Mouse (Mus musculus) liver, embryonic 12.5 days (tissue): ENCODE measurements around the gene Fam222b. TPM values are rescaled to one million over a fixed set of nuclear protein-coding genes. Genes with fewer than 3 reads are reported as not detected.
"Not testable (repeated sequence)": the region's sequence is repeated elsewhere in the genome, so short reads cannot be mapped to it uniquely, and the experiment has no call there.

Experiments
- ATAC-seq: fragments of 200-750 bp; cut with Nextera tagmentation; 2 replicates; pipeline ENCODE4 v1.8.0; 2017; ENCODE audit warnings: moderate number of reproducible peaks, mild to moderate bottlenecking, moderate library complexity
- H3K27ac ChIP-seq: fragments of 300-500 bp; sonication (generic); 2 replicates; pipeline ENCODE4 v1.5.1; 2016; ENCODE audit warnings: mild to moderate bottlenecking
- H3K27me3 ChIP-seq: fragments of 300-500 bp; sonication (generic); replicated peaks from 2 replicates; pipeline ENCODE4 v1.6.1; 2016; ENCODE audit warnings: mild to moderate bottlenecking, moderate library complexity
- H3K36me3 ChIP-seq: fragments of 300-500 bp; sonication (generic); 2 replicates; pipeline ENCODE4 v1.6.1; 2016; ENCODE audit warnings: mild to moderate bottlenecking, moderate library complexity
- H3K4me1 ChIP-seq: fragments of 300-500 bp; sonication (generic); 2 replicates; pipeline ENCODE4 v1.6.1; 2016
- H3K4me2 ChIP-seq: fragments of 300-500 bp; sonication (generic); 2 replicates; pipeline ENCODE4 v1.6.1; 2016; ENCODE audit warnings: mild to moderate bottlenecking, moderate library complexity
- H3K4me3 ChIP-seq: fragments of 300-500 bp; sonication (generic); 2 replicates; pipeline ENCODE4 v1.5.1; 2016; ENCODE audit warnings: mild to moderate bottlenecking, moderate library complexity
- H3K9ac ChIP-seq: fragments of 300-500 bp; sonication (generic); 2 replicates; pipeline ENCODE4 v1.6.1; 2016; ENCODE audit warnings: mild to moderate bottlenecking, moderate library complexity
- H3K9me3 ChIP-seq: fragments of 300-500 bp; sonication (generic); replicated peaks from 2 replicates; pipeline ENCODE4 v1.6.1; 2016; ENCODE audit warnings: mild to moderate bottlenecking, moderate library complexity
- WGBS: fragments of 180-500 bp; shearing (Covaris S2); methylation state at CpG from one replicate; pipeline ENCODE4 v1.1.7; 2016; ENCODE audit not compliant: insufficient replicate concordance; 5-methylcytosine and 5-hydroxymethylcytosine counted together
- polyA plus RNA-seq: library from polyadenylated mRNA; unstranded; fragments of >200 nt; fragmentation: Nextera tagmentation; extraction: Ambion mirVana; gene quantifications from 2 replicates; pipeline ENCODE4 v1.2.1, GENCODE M21; 2016

Gene Fam222b
- polyA plus RNA-seq, 1 experiment from 2014 or later, result 6.0 TPM

GRCm38 (mm10) chr11:78177903-78178858, 83.7 kb downstream of the Fam222b start:
- peaks cover 38% of the 10 kb centered on the region for H3K36me3 ChIP-seq
- peak; percentile 79 for ATAC-seq
- no peaks in the 10 kb centered on the region for H3K9me3 ChIP-seq
- no peaks in the 10 kb centered on the region for H3K27me3 ChIP-seq
- peak overlapping the region; percentile 92 for H3K4me2 ChIP-seq
- H3K27ac ChIP-seq, result peak overlapping the region; percentile 100
- H3K9ac ChIP-seq, result peak overlapping the region; percentile 97
- peak overlapping the region; percentile 94 for H3K4me3 ChIP-seq
- peaks cover 59% of the 10 kb centered on the region for H3K4me1 ChIP-seq
- WGBS, result 2% methylated on average over 78 of the region's 84 CpGs

- peaks cover 38% of the 10 kb centered on the region for H3K36me3 ChIP-seq
- ATAC-seq, result peak; percentile 11
- no peaks in the 10 kb centered on the region for H3K9me3 ChIP-seq
- H3K27ac ChIP-seq, result peak overlapping the region; percentile 100
- 1% methylated on average over 29 of the region's 29 CpGs for WGBS
- peak overlapping the region; percentile 92 for H3K4me2 ChIP-seq
- H3K4me3 ChIP-seq, result peak overlapping the region; percentile 94
- H3K4me1 ChIP-seq, result peaks cover 60% of the 10 kb centered on the region
- H3K27me3 ChIP-seq, result no peaks in the 10 kb centered on the region
- H3K9ac ChIP-seq, result peak overlapping the region; percentile 97
These were observed 84.5 kb downstream of the Fam222b start for GRCm38 (mm10) chr11:78178859-78179437.

GRCm38 (mm10) chr11:78179438-78179999, 85.1 kb downstream of the Fam222b start:
- ATAC-seq, result no peak
- H3K27ac ChIP-seq, result peak overlapping the region; percentile 100
- peaks cover 38% of the 10 kb centered on the region for H3K36me3 ChIP-seq
- peak overlapping the region; percentile 92 for H3K4me2 ChIP-seq
- no peaks in the 10 kb centered on the region for H3K9me3 ChIP-seq
- H3K9ac ChIP-seq, result peak overlapping the region; percentile 97
- peak overlapping the region; percentile 94 for H3K4me3 ChIP-seq
- WGBS, result 8% methylated on average over 8 of the region's 8 CpGs
- H3K4me1 ChIP-seq, result peaks cover 60% of the 10 kb centered on the region
- H3K27me3 ChIP-seq, result no peaks in the 10 kb centered on the region

GRCm38 (mm10) chr11:78180081-78180761, 85.8 kb downstream of the Fam222b start:
- peak overlapping the region; percentile 100 for H3K27ac ChIP-seq
- H3K36me3 ChIP-seq, result peaks cover 38% of the 10 kb centered on the region
- ATAC-seq, result no peak
- no peaks in the 10 kb centered on the region for H3K27me3 ChIP-seq
- H3K9me3 ChIP-seq, result no peaks in the 10 kb centered on the region
- peak overlapping the region; percentile 94 for H3K4me3 ChIP-seq
- 31% methylated on average over 6 of the region's 6 CpGs for WGBS
- H3K4me2 ChIP-seq, result peak overlapping the region; percentile 92
- peak overlapping the region; percentile 97 for H3K9ac ChIP-seq
- H3K4me1 ChIP-seq, result peaks cover 55% of the 10 kb centered on the region

GRCm38 (mm10) chr11:78181830-78182357, 87.4 kb downstream of the Fam222b start:
- Histone ChIP-seq H3K4me2 (peak overlapping the region; percentile 92), H3K9me3 (no peaks in the 10 kb centered on the region), H3K4me1 (peaks cover 47% of the 10 kb centered on the region), H3K36me3 (peaks cover 38% of the 10 kb centered on the region), H3K9ac (peak overlapping the region; percentile 95), H3K4me3 (peak overlapping the region; percentile 94), H3K27me3 (peaks cover 17% of the 10 kb centered on the region), H3K27ac (peak overlapping the region; percentile 100)
- no peak for ATAC-seq
- 26% methylated on average over 2 of the region's 2 CpGs for WGBS

GRCm38 (mm10) chr11:78182450-78182849, 88.0 kb downstream of the Fam222b start:
- WGBS, result under 1% methylated on average over 7 of the region's 7 CpGs
- H3K9ac ChIP-seq, result peak overlapping the region; percentile 95
- peaks cover 47% of the 10 kb centered on the region for H3K4me1 ChIP-seq

GRCm38 (mm10) chr11:78182961-78183844, 88.7 kb downstream of the Fam222b start, which contains the start of gene Rpl23a:
TSS of gene Rpl23a (minus strand) at chr11:78183584.
- H3K4me2 ChIP-seq, result peak within 1 kb of the TSS; percentile 92
- H3K4me3 ChIP-seq, result peak within 1 kb of the TSS; percentile 94
- peaks cover 47% of the 10 kb centered on the region for H3K4me1 ChIP-seq
- peaks cover 38% of the 10 kb centered on the region for H3K36me3 ChIP-seq
- H3K27me3 ChIP-seq, result peaks cover 30% of the 10 kb centered on the region
- ATAC-seq, result peak; percentile 73
- H3K9ac ChIP-seq, result peak within 1 kb of the TSS; percentile 95
- no peaks in the 10 kb centered on the region for H3K9me3 ChIP-seq
- WGBS, result under 1% methylated on average over 38 of the region's 38 CpGs
- H3K27ac ChIP-seq, result peak within 1 kb of the TSS; percentile 100

More at GRCm38 (mm10) chr11:78182450-78182849, 88.0 kb downstream of the Fam222b start:
- Histone ChIP-seq H3K27me3 (peaks cover 22% of the 10 kb centered on the region), H3K27ac (peak overlapping the region; percentile 100), H3K9me3 (no peaks in the 10 kb centered on the region), H3K4me3 (peak overlapping the region; percentile 94), H3K4me2 (peak overlapping the region; percentile 92), H3K36me3 (peaks cover 38% of the 10 kb centered on the region)
- ATAC-seq, result no peak

GRCm38 (mm10) chr11:78183884-78184514, 89.5 kb downstream of the Fam222b start:
- no peaks in the 10 kb centered on the region for H3K9me3 ChIP-seq
- 35% methylated on average over 10 of the region's 10 CpGs for WGBS
- peak overlapping the region; percentile 94 for H3K4me3 ChIP-seq
- H3K4me1 ChIP-seq, result peaks cover 54% of the 10 kb centered on the region
- H3K27me3 ChIP-seq, result peaks cover 38% of the 10 kb centered on the region
- peaks cover 36% of the 10 kb centered on the region for H3K36me3 ChIP-seq
- H3K9ac ChIP-seq, result peak overlapping the region; percentile 61
- H3K4me2 ChIP-seq, result peak overlapping the region; percentile 92
- no peak for ATAC-seq
- no peak overlapping the region for H3K27ac ChIP-seq

GRCm38 (mm10) chr11:78184702-78185101, 90.2 kb downstream of the Fam222b start:
- WGBS, result 82% methylated on average over 6 of the region's 6 CpGs
- H3K4me2 ChIP-seq, result peak overlapping the region; percentile 92; the same call in 1 of the 2 replicates
- H3K36me3 ChIP-seq, result peaks cover 29% of the 10 kb centered on the region
- peaks cover 52% of the 10 kb centered on the region for H3K4me1 ChIP-seq
- H3K9me3 ChIP-seq, ATAC-seq, H3K9ac ChIP-seq, H3K27ac ChIP-seq, H3K4me3 ChIP-seq: not testable (repeated sequence)
- peaks cover 45% of the 10 kb centered on the region for H3K27me3 ChIP-seq
